Mouse (Mus musculus) liver, postnatal 0 days (tissue): ENCODE results near the gene Plscr5. TPM values are rescaled to one million over a fixed set of nuclear protein-coding genes. Genes with fewer than 3 reads are reported as not detected.

ENCODE experiments used
- ATAC-seq: fragments of 200-750 bp; cut with Nextera tagmentation; 2 replicates; pipeline ENCODE4 v1.8.0; 2017; ENCODE audit warnings: mild to moderate bottlenecking, moderate library complexity
- DNase-seq: peaks from one replicate; pipeline ENCODE4 v3.0.0-alpha.2; 2016
- H3K27ac ChIP-seq: fragments of 300-500 bp; sonication (generic); 2 replicates; pipeline ENCODE4 v1.5.1; 2014; ENCODE audit warnings: antibody characterized with exemption, moderate library complexity, mild to moderate bottlenecking, low read depth
- H3K27me3 ChIP-seq: fragments of 300-500 bp; sonication (generic); 2 replicates; pipeline ENCODE4 v1.6.1; 2014; ENCODE audit warnings: low read length, control low read depth, mixed read lengths; ENCODE audit not compliant: insufficient read depth
- H3K36me3 ChIP-seq: fragments of 300-500 bp; sonication (generic); replicated peaks from 2 replicates; pipeline ENCODE4 v1.6.1; 2014; ENCODE audit warnings: mild to moderate bottlenecking, control low read depth, low read length, moderate library complexity, mixed read lengths; ENCODE audit not compliant: insufficient read depth
- H3K4me1 ChIP-seq: fragments of 300-500 bp; sonication (generic); 2 replicates; pipeline ENCODE4 v1.6.1; 2014; ENCODE audit warnings: antibody characterized with exemption, mild to moderate bottlenecking, control low read depth; ENCODE audit not compliant: insufficient read depth
- H3K4me2 ChIP-seq: fragments of 300-500 bp; sonication (generic); 2 replicates; pipeline ENCODE4 v1.6.1; 2014; ENCODE audit warnings: low read depth, mild to moderate bottlenecking, low read length, moderate library complexity, mixed read lengths
- H3K4me3 ChIP-seq: fragments of 300-500 bp; sonication (generic); 2 replicates; pipeline ENCODE4 v1.5.1; 2014; ENCODE audit warnings: low read depth, low read length
- H3K9ac ChIP-seq: fragments of 300-500 bp; sonication (generic); replicated peaks from 2 replicates; pipeline ENCODE4 v1.6.1; 2014; ENCODE audit warnings: mild to moderate bottlenecking, moderate library complexity
- H3K9me3 ChIP-seq: fragments of 300-500 bp; sonication (generic); 2 replicates; pipeline ENCODE4 v1.6.1; 2016; ENCODE audit warnings: mild to moderate bottlenecking, control low read depth, low read length, mixed read lengths
- CTCF ChIP-seq: sonication (generic); IDR thresholded peaks from 2 replicates; pipeline ENCODE4 v1.5.1; 2016; ENCODE audit warnings: antibody characterized with exemption, low read depth
- EP300 ChIP-seq: IDR thresholded peaks from 2 replicates; pipeline ENCODE4 v1.6.1; 2016; ENCODE audit warnings: antibody characterized with exemption, low read depth, mild to moderate bottlenecking
- WGBS: fragments of 180-500 bp; shearing (Covaris S2); extraction: QIAGEN DNeasy Blood & Tissue Kit; methylation state at CpG from one replicate; pipeline ENCODE4 v1.1.7; 2014; ENCODE audit not compliant: insufficient replicate concordance; 5-methylcytosine and 5-hydroxymethylcytosine counted together
- polyA plus RNA-seq: library from polyadenylated mRNA; unstranded; fragments of >200 nt; fragmentation: Nextera tagmentation; extraction: Ambion mirVana; gene quantifications from 2 replicates; pipeline ENCODE4 v1.2.1, GENCODE M21; 2015

The Plscr5 gene
- polyA plus RNA-seq, 1 experiment from 2014 or later = not detected

GRCm38 (mm10) chr9:92224598-92225231 is 32.0 kb downstream of the Plscr5 start:
- Histone ChIP-seq H3K4me2 (no peak overlapping the region), H3K4me3 (no peak overlapping the region), H3K27me3 (no peaks in the 10 kb centered on the region), H3K36me3 (no peaks in the 10 kb centered on the region), H3K27ac (no peak overlapping the region), H3K4me1 (peaks cover 6% of the 10 kb centered on the region; the same call in 1 of the 2 replicates), H3K9me3 (no peaks in the 10 kb centered on the region), H3K9ac (no peak overlapping the region)
- 79% methylated on average over 1 of the region's 1 CpGs for WGBS
- no peak for TF ChIP-seq CTCF
- no peak for TF ChIP-seq EP300
- ATAC-seq (0 out of 2 replicates have a peak, but pooled peaks have one; percentile 17), DNase-seq (no peak)

DNA sequence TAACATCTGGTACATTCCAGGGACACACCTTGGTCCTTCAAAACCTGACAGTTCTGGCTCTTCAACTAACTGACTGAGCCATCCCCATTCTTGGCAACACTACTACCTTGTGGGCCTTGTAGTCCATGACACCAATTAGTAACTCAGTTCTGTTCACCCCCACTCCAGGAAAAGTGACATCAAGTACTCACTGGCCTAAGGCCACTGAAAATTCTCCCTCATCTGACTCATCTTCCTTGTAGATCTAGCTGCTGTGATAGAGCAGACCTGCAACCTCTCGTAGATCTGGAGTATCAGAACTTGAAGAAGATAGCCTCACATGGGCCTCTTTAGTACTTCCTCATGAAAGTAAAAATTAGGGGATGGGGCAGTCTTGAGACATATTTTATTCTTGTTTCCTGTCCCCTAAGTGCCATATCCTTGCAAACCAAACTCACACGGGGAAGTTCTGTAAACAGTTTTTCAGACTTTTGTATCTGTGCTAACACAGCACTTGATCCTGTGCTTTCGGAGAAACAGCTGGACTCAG is 33.5 kb downstream of the Plscr5 start:
- 41% methylated on average over 3 of the region's 3 CpGs for WGBS
- Histone ChIP-seq H3K4me2 (no peak overlapping the region), H3K4me3 (no peak overlapping the region), H3K27me3 (no peaks in the 10 kb centered on the region), H3K27ac (no peak overlapping the region), H3K9ac (no peak overlapping the region), H3K9me3 (no peaks in the 10 kb centered on the region), H3K36me3 (no peaks in the 10 kb centered on the region), H3K4me1 (peaks cover 6% of the 10 kb centered on the region; the same call in 1 of the 2 replicates)
- TF ChIP-seq EP300 (no peak), CTCF (no peak)
- ATAC-seq (peak; percentile 14; the same call in 1 of the 2 replicates), DNase-seq (no peak)

GRCm38 (mm10) chr9:92226795-92227194 is 34.1 kb downstream of the Plscr5 start:
- TF ChIP-seq CTCF = no peak
- peak; percentile 25; the same call in 1 of the 2 replicates for TF ChIP-seq EP300
- no peak for DNase-seq
- Histone ChIP-seq H3K9ac (no peak overlapping the region), H3K4me3 (no peak overlapping the region), H3K27me3 (no peaks in the 10 kb centered on the region), H3K36me3 (no peaks in the 10 kb centered on the region), H3K9me3 (no peaks in the 10 kb centered on the region), H3K4me2 (no peak overlapping the region), H3K4me1 (peaks cover 4% of the 10 kb centered on the region; the same call in 1 of the 2 replicates), H3K27ac (no peak overlapping the region)
- WGBS = 46% methylated on average over 3 of the region's 3 CpGs
- no peak for ATAC-seq

DNA sequence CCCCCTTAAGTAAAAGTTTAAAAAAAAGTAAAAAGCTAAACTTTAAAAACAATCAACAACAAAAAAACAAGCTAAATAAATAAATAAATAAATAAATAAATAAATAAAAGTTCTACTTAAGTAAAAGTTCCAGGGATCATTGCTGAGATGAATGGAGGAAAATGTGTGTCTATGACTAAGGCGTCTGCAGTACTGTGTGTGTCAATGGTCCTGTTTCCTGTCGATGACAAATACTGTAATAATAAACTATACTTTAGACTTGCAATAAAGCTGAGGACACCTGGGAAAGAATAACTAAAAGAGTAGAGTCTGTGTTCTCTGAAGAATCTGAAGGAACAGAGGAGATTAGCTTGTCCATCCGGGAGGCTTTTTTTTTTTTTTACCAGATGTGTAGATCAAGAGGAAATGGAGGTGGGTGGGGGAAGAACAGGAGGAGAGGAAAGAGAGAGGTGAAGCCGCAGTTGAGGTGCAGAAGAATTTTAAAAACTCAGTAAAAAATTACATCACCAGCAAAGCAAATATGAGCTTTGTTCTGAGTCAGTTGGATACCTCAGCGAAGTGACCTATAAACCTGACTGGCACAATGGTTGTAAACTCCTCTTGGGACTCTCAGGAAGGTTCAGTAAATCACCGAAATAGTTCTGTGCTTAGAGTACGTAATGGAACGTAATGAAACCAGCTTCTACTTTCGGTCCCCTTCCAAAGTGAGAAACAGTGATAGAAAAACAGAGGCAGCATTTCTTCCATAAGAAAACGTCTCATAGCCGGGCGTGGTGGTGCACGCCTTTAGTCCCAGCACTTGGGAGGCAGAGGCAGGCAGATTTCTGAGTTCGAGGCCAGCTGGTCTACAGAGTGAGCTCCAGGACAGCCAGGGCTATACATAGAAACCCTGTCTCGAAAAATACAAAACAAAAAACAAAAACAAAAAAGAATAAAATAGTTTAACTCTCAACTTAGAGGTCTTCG is 36.4 kb downstream of the Plscr5 start:
- ATAC-seq = peak; percentile 53
- no peak for TF ChIP-seq EP300
- no peak for TF ChIP-seq CTCF

DNA sequence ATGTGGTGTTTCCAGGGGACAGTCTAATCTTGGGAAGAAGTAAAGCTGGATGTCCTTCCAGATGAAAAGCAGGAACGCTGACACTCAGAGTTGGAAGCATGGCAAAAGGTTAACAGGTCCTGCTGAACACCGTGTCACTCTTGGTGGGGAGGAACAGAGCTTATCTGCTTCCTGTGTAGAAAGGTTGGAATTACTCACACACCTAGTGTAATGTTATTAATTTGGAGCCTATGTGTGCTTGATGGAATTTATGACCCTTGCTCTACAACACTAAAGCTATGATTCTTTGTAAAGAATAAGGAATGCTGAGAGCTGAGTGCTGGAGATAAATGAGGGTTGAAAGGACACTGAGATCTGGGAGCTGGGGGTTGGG is 37.1 kb downstream of the Plscr5 start:
- DNase-seq (no peak), ATAC-seq (0 out of 2 replicates have a peak, but pooled peaks have one; percentile 33)
- H3K4me1 ChIP-seq = peaks cover 4% of the 10 kb centered on the region; the same call in 1 of the 2 replicates
- 30% methylated on average over 2 of the region's 2 CpGs for WGBS
- no peak overlapping the region for H3K9ac ChIP-seq
- H3K9me3 ChIP-seq = no peaks in the 10 kb centered on the region
- H3K27me3 ChIP-seq = no peaks in the 10 kb centered on the region
- H3K27ac ChIP-seq = no peak overlapping the region
- TF ChIP-seq CTCF = no peak
- TF ChIP-seq EP300 = no peak
- no peaks in the 10 kb centered on the region for H3K36me3 ChIP-seq
- no peak overlapping the region for H3K4me2 ChIP-seq
- no peak overlapping the region for H3K4me3 ChIP-seq

More for the DNA sequence above, 36.4 kb downstream of the Plscr5 start:
- H3K27me3 ChIP-seq = no peaks in the 10 kb centered on the region
- no peak overlapping the region for H3K4me3 ChIP-seq
- WGBS = 67% methylated on average over 16 of the region's 16 CpGs
- no peak overlapping the region for H3K9ac ChIP-seq
- H3K36me3 ChIP-seq = no peaks in the 10 kb centered on the region
- H3K27ac ChIP-seq = no peak overlapping the region
- H3K4me1 ChIP-seq = peaks cover 4% of the 10 kb centered on the region; the same call in 1 of the 2 replicates
- H3K9me3 ChIP-seq = no peaks in the 10 kb centered on the region
- no peak for DNase-seq
- H3K4me2 ChIP-seq = no peak overlapping the region
